18 mouse cellular contexts compared by ENCODE assay signal in genomic region chr5:137694796-137695195, GRCm38 (mm10). TPM values are rescaled to one million over a fixed set of nuclear protein-coding genes. Genes with fewer than 3 reads are reported as not detected.
"Had no signal": no experiment of that assay in that cellular context is flagged by ENCODE, and none has a peak within 500 bp of the region (broad histone marks: within the 10 kb centered on the region; RNA-seq: fewer than 3 reads in every experiment).

No protein-coding gene starts in this region.

- H3K27ac ChIP-seq: left cerebral cortex, adult 2 months; liver, embryonic 13.5 days; midbrain, embryonic 10.5 days; midbrain, embryonic 13.5 days; neural tube, embryonic 13.5 days had no signal

- ATAC-seq: midbrain, embryonic 13.5 days; midbrain, embryonic 16.5 days had no signal

- DNase-seq: kidney, postnatal 10 days; kidney, postnatal 36 days; layer of hippocampus, postnatal 36 days; liver, embryonic 13.5 days; lung, adult 2 months; lung, postnatal 36 days; retina, postnatal 1 day; thymus, adult 18-20 months; thymus, postnatal 14 days; thymus, postnatal 4 days had no signal

- H3K36me3 ChIP-seq: liver, embryonic 13.5 days; midbrain, embryonic 10.5 days; midbrain, embryonic 13.5 days; neural tube, embryonic 13.5 days had no signal

- H3K9me3 ChIP-seq: liver, embryonic 13.5 days; megakaryocyte, embryonic 14.5 days; midbrain, embryonic 10.5 days; midbrain, embryonic 13.5 days; neural tube, embryonic 13.5 days had no signal

- H3K9ac ChIP-seq: liver, embryonic 13.5 days; midbrain, embryonic 13.5 days; neural tube, embryonic 13.5 days had no signal

- H3K27me3 ChIP-seq: megakaryocyte, embryonic 14.5 days; midbrain, embryonic 13.5 days; neural tube, embryonic 13.5 days had no signal

- H3K4me2 ChIP-seq: liver, embryonic 13.5 days; midbrain, embryonic 13.5 days; neural tube, embryonic 13.5 days had no signal

- H3K4me1 ChIP-seq: midbrain, embryonic 13.5 days; neural tube, embryonic 13.5 days had no signal

- H3K4me3 ChIP-seq: left cerebral cortex, adult 2 months; liver, embryonic 13.5 days; megakaryocyte, embryonic 14.5 days; midbrain, embryonic 10.5 days; midbrain, embryonic 13.5 days; myocyte; neural tube, embryonic 13.5 days had no signal

RNA-seq across cellular contexts. Expression of gene Irs3, which starts 49.3 kb away (rescaled TPM):
- total RNA-seq: liver, adult 2 months had no signal
- polyA plus RNA-seq: midbrain, embryonic 13.5 days had no signal
